Mouse (Mus musculus): ENCODE measurements around the gene Lrp5. TPM values are rescaled to one million over a fixed set of nuclear protein-coding genes. Genes with fewer than 3 reads are reported as not detected.
A peak's percentile ranks its signal among the peaks of the same experiment; 100 is the strongest.

Lrp5 gene
- polyA plus RNA-seq (2016; fragmentation: Nextera tagmentation; extraction: Ambion mirVana), result 3.0 and 3.2 TPM in 2 replicates

- peak; percentile 65 for ATAC-seq (ENCODE audit: low FRiP score, low read depth)
- Histone ChIP-seq H3K9ac (replicated peaks) (peak within 1 kb of the TSS; percentile 82), H3K4me1 (peaks cover 34% of the 10 kb centered on the region), H3K27me3 (peaks cover 23% of the 10 kb centered on the region), H3K4me2 (replicated peaks) (peak within 1 kb of the TSS; percentile 93), H3K36me3 (no peaks in the 10 kb centered on the region), H3K27ac (replicated peaks) (no peak within 1 kb of the TSS; the same call in 1 of the 2 replicates), H3K4me3 (peak within 1 kb of the TSS; percentile 79), H3K9me3 (no peaks in the 10 kb centered on the region)
- WGBS, result under 1% methylated on average over 49 of the region's 83 CpGs
Observed at GRCm38 (mm10) chr19:3686215-3686894, at the start of gene Lrp5. Gene Lrp5, minus strand, starts transcription at chr19:3686564.

GRCm38 (mm10) chr19:3736001-3736400 is 49.6 kb upstream of the Lrp5 start:
- Histone ChIP-seq H3K36me3 (no peaks in the 10 kb centered on the region), H3K9ac (replicated peaks) (no peak overlapping the region), H3K4me1 (no peaks in the 10 kb centered on the region), H3K4me3 (no peak overlapping the region), H3K9me3 (no peaks in the 10 kb centered on the region), H3K4me2 (replicated peaks) (no peak overlapping the region), H3K27me3 (no peaks in the 10 kb centered on the region), H3K27ac (replicated peaks) (no peak overlapping the region)
- ATAC-seq (ENCODE audit: low FRiP score, low read depth), result no peak
- WGBS, result 93% methylated on average over 3 of the region's 3 CpGs

GRCm38 (mm10) chr19:3730781-3731646 is 44.6 kb upstream of the Lrp5 start:
- H3K27me3 ChIP-seq, result no peaks in the 10 kb centered on the region
- no peak overlapping the region for H3K27ac ChIP-seq (replicated peaks)
- no peak overlapping the region for H3K4me3 ChIP-seq
- H3K4me1 ChIP-seq, result no peaks in the 10 kb centered on the region
- no peak for ATAC-seq (ENCODE audit: low FRiP score, low read depth)
- H3K9ac ChIP-seq (replicated peaks), result no peak overlapping the region
- H3K36me3 ChIP-seq, result no peaks in the 10 kb centered on the region
- WGBS, result 88% methylated on average over 7 of the region's 7 CpGs
- no peaks in the 10 kb centered on the region for H3K9me3 ChIP-seq
- no peak overlapping the region for H3K4me2 ChIP-seq (replicated peaks)

- no peak overlapping the region for H3K4me3 ChIP-seq
- H3K36me3 ChIP-seq, result no peaks in the 10 kb centered on the region
- H3K4me2 ChIP-seq (replicated peaks), result no peak overlapping the region
- no peak overlapping the region for H3K9ac ChIP-seq (replicated peaks)
- no peaks in the 10 kb centered on the region for H3K9me3 ChIP-seq
- no peak overlapping the region for H3K27ac ChIP-seq (replicated peaks)
- H3K4me1 ChIP-seq, result no peaks in the 10 kb centered on the region
- H3K27me3 ChIP-seq, result no peaks in the 10 kb centered on the region
- no peak for ATAC-seq (ENCODE audit: low FRiP score, low read depth)
- 68% methylated on average over 2 of the region's 2 CpGs for WGBS
Observed at GRCm38 (mm10) chr19:3728901-3729300, 42.5 kb upstream of the Lrp5 start.

- no peak overlapping the region for H3K9ac ChIP-seq (replicated peaks)
- ATAC-seq (ENCODE audit: low FRiP score, low read depth), result no peak
- no peaks in the 10 kb centered on the region for H3K36me3 ChIP-seq
- H3K27ac ChIP-seq (replicated peaks), result no peak overlapping the region
- WGBS, result 41% methylated on average over 1 of the region's 1 CpGs
- no peaks in the 10 kb centered on the region for H3K9me3 ChIP-seq
- H3K4me2 ChIP-seq (replicated peaks), result no peak overlapping the region
- H3K4me3 ChIP-seq, result no peak overlapping the region
- H3K27me3 ChIP-seq, result no peaks in the 10 kb centered on the region
- 0 out of 2 replicates have a peak, but pooled peaks cover 3% of the 10 kb centered on the region for H3K4me1 ChIP-seq
Observed at GRCm38 (mm10) chr19:3724779-3725178, 38.4 kb upstream of the Lrp5 start.

- Histone ChIP-seq H3K36me3 (no peaks in the 10 kb centered on the region), H3K9ac (replicated peaks) (no peak overlapping the region), H3K9me3 (no peaks in the 10 kb centered on the region), H3K4me2 (replicated peaks) (no peak overlapping the region), H3K27ac (replicated peaks) (no peak overlapping the region), H3K27me3 (no peaks in the 10 kb centered on the region), H3K4me1 (peaks cover 10% of the 10 kb centered on the region), H3K4me3 (no peak overlapping the region)
- 75% methylated on average over 4 of the region's 4 CpGs for WGBS
- no peak for ATAC-seq (ENCODE audit: low FRiP score, low read depth)
Observed at GRCm38 (mm10) chr19:3723904-3724303, 37.5 kb upstream of the Lrp5 start.

GRCm38 (mm10) chr19:3723170-3723569 is 36.8 kb upstream of the Lrp5 start:
- Histone ChIP-seq H3K36me3 (peaks cover 2% of the 10 kb centered on the region; the same call in 1 of the 2 replicates), H3K4me1 (peaks cover 10% of the 10 kb centered on the region), H3K27me3 (no peaks in the 10 kb centered on the region), H3K4me3 (no peak overlapping the region), H3K27ac (replicated peaks) (no peak overlapping the region), H3K9ac (replicated peaks) (no peak overlapping the region), H3K9me3 (no peaks in the 10 kb centered on the region), H3K4me2 (replicated peaks) (no peak overlapping the region)
- ATAC-seq (ENCODE audit: low FRiP score, low read depth), result no peak
- 97% methylated on average over 9 of the region's 9 CpGs for WGBS

- no peaks in the 10 kb centered on the region for H3K9me3 ChIP-seq
- H3K4me1 ChIP-seq, result peaks cover 10% of the 10 kb centered on the region
- no peak overlapping the region for H3K27ac ChIP-seq (replicated peaks)
Observed at GRCm38 (mm10) chr19:3719362-3719891, 33.1 kb upstream of the Lrp5 start.

GRCm38 (mm10) chr19:3718481-3719361 is 32.4 kb upstream of the Lrp5 start:
- peak; percentile 81 for ATAC-seq (ENCODE audit: low FRiP score, low read depth)
- Histone ChIP-seq H3K36me3 (peaks cover 32% of the 10 kb centered on the region), H3K9me3 (no peaks in the 10 kb centered on the region)

More at GRCm38 (mm10) chr19:3719362-3719891, 33.1 kb upstream of the Lrp5 start:
- Histone ChIP-seq H3K36me3 (peaks cover 32% of the 10 kb centered on the region), H3K27me3 (no peaks in the 10 kb centered on the region), H3K9ac (replicated peaks) (no peak overlapping the region; the same call in 1 of the 2 replicates), H3K4me3 (peak overlapping the region; percentile 36), H3K4me2 (replicated peaks) (peak overlapping the region; percentile 62)
- WGBS, result 2% methylated on average over 26 of the region's 27 CpGs
- peak; percentile 71 for ATAC-seq (ENCODE audit: low FRiP score, low read depth)

GRCm38 (mm10) chr19:3714381-3714780 is 28.0 kb upstream of the Lrp5 start:
- Histone ChIP-seq H3K9me3 (no peaks in the 10 kb centered on the region), H3K27me3 (no peaks in the 10 kb centered on the region), H3K27ac (replicated peaks) (no peak overlapping the region), H3K4me1 (peaks cover 6% of the 10 kb centered on the region), H3K4me3 (no peak overlapping the region), H3K36me3 (peaks cover 37% of the 10 kb centered on the region), H3K9ac (replicated peaks) (no peak overlapping the region), H3K4me2 (replicated peaks) (no peak overlapping the region)
- 94% methylated on average over 6 of the region's 6 CpGs for whole genome bisulfite sequencing
- no peak for ATAC-seq (ENCODE audit: low FRiP score, low read depth)

More at GRCm38 (mm10) chr19:3718481-3719361, 32.4 kb upstream of the Lrp5 start:
- Histone ChIP-seq H3K9ac (replicated peaks) (no peak overlapping the region; the same call in 1 of the 2 replicates), H3K27ac (replicated peaks) (no peak overlapping the region), H3K4me2 (replicated peaks) (peak overlapping the region; percentile 62), H3K4me3 (peak overlapping the region; percentile 36), H3K27me3 (no peaks in the 10 kb centered on the region), H3K4me1 (peaks cover 10% of the 10 kb centered on the region)
- 44% methylated on average over 19 of the region's 19 CpGs for WGBS

- Histone ChIP-seq H3K4me1 (peaks cover 15% of the 10 kb centered on the region), H3K36me3 (peaks cover 8% of the 10 kb centered on the region), H3K9ac (replicated peaks) (no peak overlapping the region), H3K4me3 (no peak overlapping the region), H3K27me3 (no peaks in the 10 kb centered on the region), H3K27ac (replicated peaks) (no peak overlapping the region), H3K9me3 (no peaks in the 10 kb centered on the region), H3K4me2 (replicated peaks) (no peak overlapping the region)
- 95% methylated on average over 2 of the region's 2 CpGs for WGBS
- ATAC-seq (ENCODE audit: low FRiP score, low read depth), result no peak
Observed at GRCm38 (mm10) chr19:3710436-3710835, 24.1 kb upstream of the Lrp5 start.
